Mouse (Mus musculus) liver, adult 2 months (tissue): Measurements from ENCODE around the gene Dennd6a.
"Not testable (repeated sequence)": the region's sequence is repeated elsewhere in the genome, so short reads cannot be mapped to it uniquely, and the experiment has no call there.

Source experiments
- CTCF ChIP-seq: fragments of 200-500 bp; IDR thresholded peaks from 2 replicates; pipeline ENCODE4 v1.5.1; 2011; ENCODE audit warnings: low read depth, low read length, control low read depth
- POLR2A ChIP-seq: fragments of 200-500 bp; IDR thresholded peaks from 2 replicates; pipeline ENCODE4 v1.6.1; 2011; ENCODE audit warnings: low read length, control low read depth; ENCODE audit not compliant: insufficient read depth; ENCODE audit errors: extremely low read depth

- not testable (repeated sequence) for TF ChIP-seq CTCF, POLR2A
Observed at GRCm38 (mm10) chr14:26671870-26672615, 98.4 kb downstream of the Dennd6a start.
